Mouse (Mus musculus): ENCODE data around the gene Zfp758. TPM values are rescaled to one million over a fixed set of nuclear protein-coding genes. Genes with fewer than 3 reads are reported as not detected.
"Not testable (repeated sequence)": the region's sequence is repeated elsewhere in the genome, so short reads cannot be mapped to it uniquely, and the experiment has no call there.

Gene Zfp758
- total RNA-seq (2014; rRNA removed) (5.8 and 6.6 TPM in 2 replicates), polyA plus RNA-seq (2015; fragmentation: Nextera tagmentation; extraction: Ambion mirVana) (6.9 and 7.8 TPM in 2 replicates)

GRCm38 (mm10) chr17:22361101-22361781 lies at the start of gene Zfp758, which contains the start of gene Zfp944:
Zfp758 (plus strand) TSS chr17:22361453.
Zfp944 (minus strand) TSS chr17:22361400.
- not testable (repeated sequence) for H3K27me3 ChIP-seq (ENCODE audit: insufficient read depth, low read length); H3K4me1 ChIP-seq (ENCODE audit: insufficient read depth, low read length); H3K9me3 ChIP-seq (ENCODE audit: low read length); H3K36me3 ChIP-seq (ENCODE audit: insufficient read depth, low read length)
- Histone ChIP-seq H3K27ac (peak within 1 kb of the TSS; percentile 68), H3K4me3 (ENCODE audit: low read length) (peak within 1 kb of the TSS; percentile 54), H3K9ac (replicated peaks; ENCODE audit: low read length) (peak within 1 kb of the TSS; percentile 67), H3K4me2 (ENCODE audit: low read depth, low read length) (peak within 1 kb of the TSS; percentile 59)
- peak; percentile 53 for DNase-seq (ENCODE audit: low spot score)
- WGBS = 0% methylated on average over 27 of the region's 43 CpGs
- peak; percentile 99 for ATAC-seq

- DNase-seq (ENCODE audit: low spot score); H3K4me1 ChIP-seq (ENCODE audit: insufficient read depth, low read length); H3K36me3 ChIP-seq (ENCODE audit: insufficient read depth, low read length); H3K27me3 ChIP-seq (ENCODE audit: insufficient read depth, low read length); H3K9me3 ChIP-seq (ENCODE audit: low read length): not testable (repeated sequence)
- H3K27ac ChIP-seq = peak overlapping the region; percentile 82
- 2% methylated on average over 3 of the region's 3 CpGs for WGBS
- H3K9ac ChIP-seq (replicated peaks; ENCODE audit: low read length) = peak overlapping the region; percentile 58
- H3K4me3 ChIP-seq (ENCODE audit: low read length) = peak overlapping the region; percentile 57
- peak overlapping the region; percentile 53 for H3K4me2 ChIP-seq (ENCODE audit: low read depth, low read length)
- ATAC-seq = peak; percentile 73
Observed at GRCm38 (mm10) chr17:22314219-22314618, 47.0 kb upstream of the Zfp758 start.

- Histone ChIP-seq H3K27ac (peak within 1 kb of the TSS; percentile 82), H3K4me2 (ENCODE audit: low read depth, low read length) (peak within 1 kb of the TSS; percentile 53), H3K9ac (replicated peaks; ENCODE audit: low read length) (peak within 1 kb of the TSS; percentile 58), H3K4me3 (ENCODE audit: low read length) (peak within 1 kb of the TSS; percentile 57)
- not testable (repeated sequence) for H3K27me3 ChIP-seq (ENCODE audit: insufficient read depth, low read length); H3K4me1 ChIP-seq (ENCODE audit: insufficient read depth, low read length); H3K36me3 ChIP-seq (ENCODE audit: insufficient read depth, low read length); H3K9me3 ChIP-seq (ENCODE audit: low read length)
- peak; percentile 99 for ATAC-seq
- WGBS = 0% methylated on average over 20 of the region's 20 CpGs
- DNase-seq (ENCODE audit: low spot score) = peak; percentile 98
- TF ChIP-seq CTCF (IDR thresholded peaks at IDR 0.05; ENCODE audit: low read depth) = peak; percentile 15; the same call in 1 of the 2 replicates
Observed at GRCm38 (mm10) chr17:22314730-22315226, 46.5 kb upstream of the Zfp758 start, which contains the start of gene CT030661.1. CT030661.1 (minus strand) TSS chr17:22314837.

- Histone ChIP-seq H3K27ac (peak overlapping the region; percentile 82), H3K9ac (replicated peaks; ENCODE audit: low read length) (peak overlapping the region; percentile 58; the same call in 1 of the 2 replicates), H3K4me2 (ENCODE audit: low read depth, low read length) (peak overlapping the region; percentile 53; the same call in 1 of the 2 replicates), H3K4me3 (ENCODE audit: low read length) (peak overlapping the region; percentile 57)
- not testable (repeated sequence) for DNase-seq (ENCODE audit: low spot score); H3K36me3 ChIP-seq (ENCODE audit: insufficient read depth, low read length); H3K9me3 ChIP-seq (ENCODE audit: low read length); H3K27me3 ChIP-seq (ENCODE audit: insufficient read depth, low read length); ATAC-seq; H3K4me1 ChIP-seq (ENCODE audit: insufficient read depth, low read length)
- 5% methylated on average over 2 of the region's 2 CpGs for WGBS
Observed at GRCm38 (mm10) chr17:22315247-22315646, 46.0 kb upstream of the Zfp758 start.

- Histone ChIP-seq H3K4me2 (ENCODE audit: low read depth, low read length) (no peak overlapping the region), H3K36me3 (ENCODE audit: insufficient read depth, low read length) (no peaks in the 10 kb centered on the region), H3K4me3 (ENCODE audit: low read length) (no peak overlapping the region), H3K9ac (replicated peaks; ENCODE audit: low read length) (no peak overlapping the region), H3K27ac (no peak overlapping the region), H3K27me3 (ENCODE audit: insufficient read depth, low read length) (no peaks in the 10 kb centered on the region), H3K9me3 (ENCODE audit: low read length) (no peaks in the 10 kb centered on the region), H3K4me1 (ENCODE audit: insufficient read depth, low read length) (no peaks in the 10 kb centered on the region)
- ATAC-seq (no peak), DNase-seq (ENCODE audit: low spot score) (peak; percentile 54)
- peak; percentile 75 for TF ChIP-seq CTCF (IDR thresholded peaks at IDR 0.05; ENCODE audit: low read depth)
Observed at GRCm38 (mm10) chr17:22352794-22353193, 8.5 kb upstream of the Zfp758 start.

- Histone ChIP-seq H3K27me3 (ENCODE audit: insufficient read depth, low read length) (no peaks in the 10 kb centered on the region), H3K9ac (replicated peaks; ENCODE audit: low read length) (peak overlapping the region; percentile 49; the same call in 1 of the 2 replicates), H3K4me3 (ENCODE audit: low read length) (peak overlapping the region; percentile 54), H3K9me3 (ENCODE audit: low read length) (0 out of 2 replicates have a peak, but pooled peaks cover 5% of the 10 kb centered on the region), H3K4me1 (ENCODE audit: insufficient read depth, low read length) (peaks cover 7% of the 10 kb centered on the region; the same call in 1 of the 2 replicates), H3K4me2 (ENCODE audit: low read depth, low read length) (peak overlapping the region; percentile 59), H3K27ac (no peak overlapping the region), H3K36me3 (ENCODE audit: insufficient read depth, low read length) (no peaks in the 10 kb centered on the region)
- WGBS = 26% methylated on average over 5 of the region's 5 CpGs
- ATAC-seq = 0 out of 2 replicates have a peak, but pooled peaks have one; percentile 7
- DNase-seq (ENCODE audit: low spot score) = no peak
- no peak for TF ChIP-seq CTCF (IDR thresholded peaks at IDR 0.05; ENCODE audit: low read depth)
Observed at GRCm38 (mm10) chr17:22360572-22360971, 681 bp upstream of the Zfp758 start.

- no peak overlapping the region for H3K9ac ChIP-seq (replicated peaks; ENCODE audit: low read length)
- no peak overlapping the region for H3K27ac ChIP-seq
- WGBS = 88% methylated on average over 3 of the region's 3 CpGs
- H3K4me2 ChIP-seq (ENCODE audit: low read depth, low read length) = no peak overlapping the region
- no peak for ATAC-seq
- no peaks in the 10 kb centered on the region; the same call in 1 of the 2 replicates for H3K36me3 ChIP-seq (ENCODE audit: insufficient read depth, low read length)
- no peak for DNase-seq (ENCODE audit: low spot score)
- H3K9me3 ChIP-seq (ENCODE audit: low read length) = peaks cover 11% of the 10 kb centered on the region; the same call in 1 of the 2 replicates
- TF ChIP-seq CTCF (IDR thresholded peaks at IDR 0.05; ENCODE audit: low read depth) = no peak
- no peaks in the 10 kb centered on the region for H3K27me3 ChIP-seq (ENCODE audit: insufficient read depth, low read length)
- H3K4me3 ChIP-seq (ENCODE audit: low read length) = no peak overlapping the region
- peaks cover 7% of the 10 kb centered on the region; the same call in 1 of the 2 replicates for H3K4me1 ChIP-seq (ENCODE audit: insufficient read depth, low read length)
Observed at GRCm38 (mm10) chr17:22363895-22364294, 2.6 kb downstream of the Zfp758 start.
